Mouse (Mus musculus) hematopoietic stem cell, adult 5-6 weeks (primary cell): Measurements from ENCODE around the gene Mthfd1. TPM values are rescaled to one million over a fixed set of nuclear protein-coding genes. Genes with fewer than 3 reads are reported as not detected.
"Not testable (repeated sequence)": the region's sequence is repeated elsewhere in the genome, so short reads cannot be mapped to it uniquely, and the experiment has no call there.

ENCODE experiments used
- ATAC-seq, 2 experiments: fragments of 125-278 bp in 1 of 2; replicated peaks in 1 of 2; 2 replicates each; pipeline ENCODE4 v1.8.0; 2016 to 2017; ENCODE audit warnings: inconsistent platforms in 2 of 2, mild to moderate bottlenecking in 2 of 2, moderate number of reproducible peaks in 2 of 2, low read depth in 1 of 2, moderate TSS enrichment in 1 of 2; ENCODE audit not compliant: low FRiP score in 2 of 2, poor library complexity in 2 of 2, severe bottlenecking in 2 of 2, insufficient read depth in 1 of 2, low TSS enrichment in 1 of 2
- total RNA-seq: library from RNA; stranded (forward); fragments of 172-1452, 232-1000 nt; gene quantifications from 2 replicates; pipeline ENCODE4 v1.2.3, GENCODE M21; 2017

Gene Mthfd1
- 88.8 and 164 TPM in 2 replicates for total RNA-seq

DNA sequence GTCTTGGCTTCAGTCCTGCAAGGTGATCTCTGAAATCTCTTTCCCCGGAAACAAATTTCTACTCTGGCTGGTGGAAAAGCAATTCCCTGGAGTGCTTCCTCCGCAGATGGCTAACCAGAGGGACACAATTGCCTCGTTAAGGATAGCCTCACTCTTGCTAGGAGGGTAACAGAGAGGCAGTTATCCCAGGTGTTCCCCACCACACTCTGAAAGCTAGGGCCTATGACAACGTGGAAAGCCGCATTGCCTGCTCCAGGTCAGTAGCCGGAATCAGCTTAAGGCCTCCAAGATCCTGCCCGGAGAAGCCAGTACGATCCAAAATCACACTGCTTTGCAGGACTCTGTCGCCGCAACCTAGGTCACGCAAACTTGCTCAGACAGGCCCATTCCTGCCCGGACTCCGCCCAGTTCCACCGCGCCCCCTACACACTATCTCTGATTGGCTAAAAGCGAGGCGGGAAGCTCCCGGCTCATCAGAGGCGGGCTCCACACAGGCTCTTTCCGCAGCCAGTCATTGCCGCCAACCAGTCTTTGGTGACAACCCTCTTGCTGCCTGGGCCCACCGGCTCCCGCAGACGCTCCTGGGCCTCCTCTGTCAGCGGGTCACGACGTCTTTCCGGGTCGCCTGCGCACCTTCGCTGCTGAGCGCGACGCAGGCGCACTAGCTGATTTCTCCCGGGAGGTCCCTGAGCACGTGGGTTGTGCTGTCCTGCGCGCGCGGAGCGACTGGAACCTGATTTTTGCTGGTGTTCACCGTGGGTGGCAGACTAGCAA is at the start of gene Mthfd1:
Gene Mthfd1, plus strand, starts transcription at position 574 of the 774 bp plus-strand sequence.
- ATAC-seq = peak; percentile 98 to 99

DNA sequence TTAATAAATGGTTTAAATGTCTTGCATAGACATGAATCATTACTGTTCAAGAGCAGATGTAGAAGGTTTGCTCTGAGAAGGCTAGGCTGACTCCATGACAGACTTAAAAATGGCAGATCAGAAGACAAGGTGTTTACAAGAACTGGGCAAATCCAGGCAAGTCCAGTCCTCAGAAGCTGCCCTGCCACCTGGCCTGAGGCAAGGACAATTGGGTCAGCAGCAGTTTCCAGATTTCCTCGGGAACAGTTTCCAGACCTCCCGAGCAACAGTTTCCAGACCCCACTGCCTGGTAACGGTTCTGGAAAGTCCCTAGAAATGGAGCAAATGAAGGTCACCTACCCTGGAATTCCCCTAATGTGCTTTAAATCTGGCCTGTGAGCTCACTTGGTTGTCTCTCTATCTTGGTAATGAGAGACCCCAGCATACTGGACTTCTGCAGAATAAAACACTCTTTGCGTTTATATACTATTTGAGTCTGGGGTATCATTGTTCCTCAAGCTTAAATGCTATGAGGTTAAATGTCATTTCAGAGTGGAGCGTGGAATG is 45.6 kb upstream of the Mthfd1 start:
- ATAC-seq = no peak

DNA sequence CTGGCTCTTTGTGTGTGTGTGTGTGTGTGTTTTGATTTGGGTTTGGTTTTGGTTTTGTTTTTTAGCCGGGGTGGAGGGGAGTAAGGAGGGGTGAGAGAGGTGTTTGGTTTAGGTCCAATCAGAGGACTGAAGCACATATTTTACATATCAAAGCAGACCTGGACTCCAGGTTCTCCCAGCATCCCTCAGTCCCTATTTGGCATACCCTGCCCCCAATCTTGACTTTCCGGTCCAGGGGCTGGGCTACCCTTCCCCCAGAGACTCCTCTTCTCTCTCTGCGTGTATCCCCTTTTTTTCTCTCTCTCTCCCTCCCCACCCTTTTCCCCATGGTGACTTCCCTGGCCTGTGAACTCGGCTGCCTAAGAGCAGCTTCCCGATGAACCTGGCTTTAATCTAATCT is 40.0 kb upstream of the Mthfd1 start:
- no peak for ATAC-seq

DNA sequence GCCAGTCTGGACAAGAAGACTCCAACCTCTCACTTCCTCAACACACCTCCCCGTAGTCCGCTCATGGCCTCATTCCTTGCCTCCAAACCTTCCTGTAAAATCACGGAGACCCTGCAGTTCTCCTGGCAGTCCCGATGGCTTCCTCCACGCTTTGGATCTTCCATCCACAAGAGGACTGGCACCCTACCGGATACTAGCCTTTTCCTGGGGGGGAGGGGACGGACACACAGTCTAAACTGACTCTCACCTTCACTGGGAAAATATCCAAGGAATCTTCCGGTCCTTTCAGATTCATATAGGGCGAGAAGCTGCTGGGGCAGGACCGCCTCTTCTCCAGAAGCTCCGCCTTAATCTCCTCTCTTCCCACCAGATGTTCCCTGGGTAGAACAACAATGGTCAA is 38.4 kb upstream of the Mthfd1 start:
- ATAC-seq = no peak

GRCm38 (mm10) chr12:76222104-76222503 is 33.0 kb upstream of the Mthfd1 start:
- ATAC-seq = not testable (repeated sequence)

DNA sequence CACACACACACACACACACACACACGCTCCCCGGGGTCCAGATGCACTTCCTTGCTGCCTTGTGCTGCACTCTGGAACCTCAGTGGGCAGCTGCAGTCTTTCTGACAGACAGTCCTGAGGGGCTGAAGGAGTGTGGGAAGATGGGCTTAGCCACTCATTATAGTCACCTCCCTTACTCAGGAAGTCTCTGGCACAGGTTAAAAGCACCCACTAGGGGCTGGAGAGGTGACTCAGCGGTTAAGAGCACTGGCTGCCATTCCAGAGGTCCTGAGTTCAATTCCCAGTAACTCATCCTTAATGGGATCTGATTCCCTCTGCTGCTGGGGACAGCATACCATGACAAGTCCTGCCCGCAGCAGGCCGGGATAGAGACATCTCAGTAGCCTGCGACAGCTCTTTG is 24.5 kb upstream of the Mthfd1 start:
- ATAC-seq = no peak

- no peak for ATAC-seq
These were observed 19.8 kb upstream of the Mthfd1 start for GRCm38 (mm10) chr12:76235253-76235652.

DNA sequence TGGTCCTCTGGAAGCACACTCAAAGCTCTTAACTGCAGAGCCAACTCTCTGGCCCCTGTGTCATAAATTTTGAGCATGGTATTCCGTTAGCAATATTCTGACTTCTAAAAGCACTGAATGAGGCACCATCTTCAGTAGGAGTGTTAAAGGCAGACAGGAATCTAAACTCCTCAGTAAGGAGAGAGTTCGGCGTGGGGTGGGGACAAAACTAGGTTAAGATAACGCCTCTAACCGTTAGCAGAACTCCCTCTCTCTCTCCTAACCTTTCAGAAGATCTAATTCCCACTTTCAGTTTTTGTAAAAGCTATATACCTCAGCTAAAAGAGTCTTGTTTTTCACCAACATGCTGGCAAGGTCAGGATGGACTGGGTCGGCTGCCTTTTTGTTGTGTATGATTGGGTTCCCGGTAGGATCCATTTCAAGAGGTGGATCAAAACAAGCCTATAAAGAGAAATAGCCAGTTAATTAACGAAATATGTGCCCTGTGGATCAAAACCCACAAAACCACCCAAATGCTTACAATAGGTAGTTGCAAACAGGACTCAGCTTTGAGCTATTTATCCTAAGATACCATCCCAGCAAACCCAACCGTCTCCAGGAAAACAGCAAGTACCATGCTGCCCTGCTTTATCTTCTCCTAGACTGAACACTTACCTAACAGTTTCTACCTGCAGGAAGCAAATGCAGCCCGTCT is 15.8 kb upstream of the Mthfd1 start:
- ATAC-seq = no peak

GRCm38 (mm10) chr12:76239839-76240571 is 15.1 kb upstream of the Mthfd1 start:
- ATAC-seq = no peak

DNA sequence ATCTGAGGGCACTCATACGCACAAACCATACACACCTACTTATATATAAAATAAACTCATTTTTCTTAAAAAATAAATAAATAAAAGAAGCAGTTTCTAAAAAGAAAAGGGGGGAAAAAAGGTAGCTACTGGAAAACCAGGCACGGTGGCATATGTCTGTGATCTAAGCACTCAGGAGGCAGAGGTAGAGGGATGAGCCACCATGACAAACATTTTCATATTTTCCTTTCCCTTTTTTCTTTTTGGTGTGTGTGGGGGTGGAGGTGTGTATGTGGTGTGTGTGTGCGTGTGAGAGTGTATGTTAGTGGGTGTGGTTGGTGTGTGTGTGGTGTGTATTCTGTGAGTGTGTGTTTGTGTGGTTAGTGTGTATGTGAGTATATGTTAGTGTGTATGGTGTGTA is 14.4 kb upstream of the Mthfd1 start:
- no peak for ATAC-seq

GRCm38 (mm10) chr12:76241084-76241483 is 14.0 kb upstream of the Mthfd1 start:
- no peak for ATAC-seq

- ATAC-seq = no peak
These were observed 13.3 kb upstream of the Mthfd1 start for GRCm38 (mm10) chr12:76241833-76242232.

GRCm38 (mm10) chr12:76244981-76245380 is 10.1 kb upstream of the Mthfd1 start:
- no peak for ATAC-seq

DNA sequence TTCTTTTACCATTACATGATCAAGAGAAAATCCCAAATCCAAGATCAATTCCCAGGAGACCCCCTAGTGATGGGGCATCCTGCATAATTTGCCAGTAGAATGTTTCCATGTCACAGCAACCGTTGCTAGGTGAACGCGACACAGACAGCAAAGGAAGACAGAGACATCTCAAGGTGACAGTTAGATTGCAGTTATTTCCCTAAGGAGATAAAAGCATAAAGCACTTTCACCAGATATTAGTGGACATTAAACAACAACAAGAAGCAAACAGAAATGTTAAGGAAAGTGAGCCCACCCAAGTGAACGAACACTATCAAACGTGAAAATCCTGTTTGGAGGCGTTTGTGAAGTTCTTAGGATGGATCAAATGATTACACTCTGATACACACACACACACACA is 8.5 kb upstream of the Mthfd1 start, which contains the start of gene Tex21:
Gene Tex21, minus strand, starts transcription at position 101 of the 400 bp plus-strand sequence.
- ATAC-seq = no peak

- ATAC-seq = no peak
These were observed 2.0 kb upstream of the Mthfd1 start for GRCm38 (mm10) chr12:76253090-76253489.

DNA sequence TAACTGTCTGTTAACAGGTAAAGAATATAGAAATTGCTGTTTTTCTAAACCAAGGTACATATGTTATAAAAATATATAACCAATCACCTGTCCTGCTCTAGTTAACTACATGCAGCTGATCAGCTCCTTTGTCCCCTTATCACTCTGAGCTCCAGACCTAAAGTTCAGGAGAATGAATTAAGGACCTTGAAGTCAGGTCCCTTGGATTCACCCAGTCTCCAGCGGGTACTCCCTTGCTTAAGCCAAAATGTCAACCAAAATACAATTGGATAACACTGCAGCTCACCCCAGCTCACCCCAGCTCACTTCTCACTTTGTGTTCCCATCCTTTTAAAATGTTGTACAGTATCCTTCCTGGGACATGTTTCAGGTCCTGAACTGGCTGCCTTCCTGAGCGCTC is 1.5 kb upstream of the Mthfd1 start:
- ATAC-seq = no peak

GRCm38 (mm10) chr12:76253991-76254390 is 1.1 kb upstream of the Mthfd1 start:
- no peak for ATAC-seq

- ATAC-seq = peak in 1 of 2 experiments; percentile 11; a peak in 1 of 4 replicates
These were observed 389 bp downstream of the Mthfd1 start for GRCm38 (mm10) chr12:76255499-76255875.
